In the genomic region with DNA sequence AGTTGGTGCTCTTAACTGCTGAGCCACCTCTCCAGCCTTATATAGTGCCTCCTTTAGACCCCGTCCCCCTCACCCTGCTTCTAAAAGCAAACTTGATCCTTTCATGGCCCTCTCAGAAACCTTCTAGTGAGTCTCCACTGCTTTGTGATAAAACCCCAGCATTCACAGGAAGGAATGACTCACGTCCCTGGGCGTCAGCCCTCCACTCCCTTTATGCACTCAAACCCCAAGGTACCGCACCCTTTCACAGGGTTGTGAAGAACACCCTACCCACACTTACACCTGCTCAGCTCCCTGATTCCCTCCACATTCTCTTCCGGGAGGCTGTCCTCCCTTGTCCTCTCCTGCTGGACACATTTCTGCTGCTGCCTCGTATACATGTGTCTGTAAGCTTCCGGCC, we compare ENCODE assay signal across 25 mouse cellular contexts. TPM values are rescaled to one million over a fixed set of nuclear protein-coding genes. Genes with fewer than 3 reads are reported as not detected.
"Had no signal": no experiment of that assay in that cellular context is flagged by ENCODE, and none has a peak within 500 bp of the region (broad histone marks: within the 10 kb centered on the region; RNA-seq: fewer than 3 reads in every experiment).

No protein-coding gene starts in this region.

- H3K4me2 ChIP-seq: liver, embryonic 15.5 days; lung, embryonic 15.5 days; midbrain, embryonic 13.5 days; midbrain, embryonic 15.5 days; neural tube, embryonic 13.5 days; neural tube, embryonic 15.5 days had no signal

- DNase-seq: liver, postnatal 0 days; lung, adult 2 months; lung, postnatal 14 days; lung, postnatal 36 days; retina, postnatal 1 day; right cerebral cortex, adult 18-20 months; right cerebral cortex, postnatal 25 days; right cerebral cortex, postnatal 4 days; spleen, adult 18-20 months; thymus, adult 18-20 months; thymus, postnatal 14 days; thymus, postnatal 36 days had no signal

- H3K27ac ChIP-seq: liver, embryonic 15.5 days; lung, embryonic 15.5 days; midbrain, embryonic 10.5 days; midbrain, embryonic 13.5 days; midbrain, embryonic 15.5 days; neural tube, embryonic 13.5 days; neural tube, embryonic 15.5 days had no signal

- H3K27me3 ChIP-seq: liver, embryonic 15.5 days; lung, embryonic 15.5 days; midbrain, embryonic 13.5 days; midbrain, embryonic 15.5 days; neural tube, embryonic 13.5 days; neural tube, embryonic 15.5 days had no signal

- H3K9me3 ChIP-seq: liver, embryonic 15.5 days; lung, embryonic 15.5 days; midbrain, embryonic 10.5 days; midbrain, embryonic 15.5 days; neural tube, embryonic 13.5 days; neural tube, embryonic 15.5 days had no signal

- H3K36me3 ChIP-seq: liver, embryonic 15.5 days; lung, embryonic 15.5 days; midbrain, embryonic 10.5 days; midbrain, embryonic 13.5 days; midbrain, embryonic 15.5 days; neural tube, embryonic 13.5 days; neural tube, embryonic 15.5 days had no signal

- ATAC-seq: liver, postnatal 0 days; lung, postnatal 0 days; midbrain, embryonic 13.5 days; midbrain, embryonic 15.5 days had no signal

- H3K4me3 ChIP-seq: liver, embryonic 15.5 days; lung, embryonic 15.5 days; midbrain, embryonic 10.5 days; midbrain, embryonic 13.5 days; midbrain, embryonic 15.5 days; neural tube, embryonic 13.5 days; neural tube, embryonic 15.5 days had no signal

- H3K4me1 ChIP-seq: liver, embryonic 15.5 days; lung, embryonic 15.5 days; midbrain, embryonic 10.5 days; midbrain, embryonic 13.5 days; neural tube, embryonic 15.5 days had no signal

- H3K9ac ChIP-seq: liver, embryonic 15.5 days; liver, postnatal 0 days; lung, embryonic 15.5 days; midbrain, embryonic 13.5 days; midbrain, embryonic 15.5 days; neural tube, embryonic 13.5 days; neural tube, embryonic 15.5 days had no signal

RNA-seq across cellular contexts. Expression of a gene that starts 25.7 kb away (rescaled TPM):
- total RNA-seq: megakaryocyte, adult 5-6 weeks; megakaryocyte-erythroid progenitor cell, adult 5-6 weeks; midbrain, postnatal 0 days; monocyte, adult 5-6 weeks had no signal
- polyA plus RNA-seq: liver, postnatal 0 days; midbrain, embryonic 10.5 days; midbrain, embryonic 13.5 days; midbrain, embryonic 15.5 days; midbrain, postnatal 0 days; neural tube, embryonic 13.5 days; thymus, postnatal 0 days had no signal

RNA-seq across cellular contexts. Expression of a gene that starts 46.9 kb away (rescaled TPM):
- total RNA-seq: midbrain, postnatal 0 days had no signal
